Mouse (Mus musculus): ENCODE measurements around the gene Mxra7.
"Not testable (repeated sequence)": the region's sequence is repeated elsewhere in the genome, so short reads cannot be mapped to it uniquely, and the experiment has no call there.

Gene Mxra7

GRCm38 (mm10) chr11:116847187-116848085 is 19.6 kb upstream of the Mxra7 start:
- in situ Hi-C loops (cut with MseI, MboI), result no loop called here

GRCm38 (mm10) chr11:116846593-116847181 is 18.8 kb upstream of the Mxra7 start:
- in situ Hi-C loops (cut with MseI, MboI), result no loop called here

DNA sequence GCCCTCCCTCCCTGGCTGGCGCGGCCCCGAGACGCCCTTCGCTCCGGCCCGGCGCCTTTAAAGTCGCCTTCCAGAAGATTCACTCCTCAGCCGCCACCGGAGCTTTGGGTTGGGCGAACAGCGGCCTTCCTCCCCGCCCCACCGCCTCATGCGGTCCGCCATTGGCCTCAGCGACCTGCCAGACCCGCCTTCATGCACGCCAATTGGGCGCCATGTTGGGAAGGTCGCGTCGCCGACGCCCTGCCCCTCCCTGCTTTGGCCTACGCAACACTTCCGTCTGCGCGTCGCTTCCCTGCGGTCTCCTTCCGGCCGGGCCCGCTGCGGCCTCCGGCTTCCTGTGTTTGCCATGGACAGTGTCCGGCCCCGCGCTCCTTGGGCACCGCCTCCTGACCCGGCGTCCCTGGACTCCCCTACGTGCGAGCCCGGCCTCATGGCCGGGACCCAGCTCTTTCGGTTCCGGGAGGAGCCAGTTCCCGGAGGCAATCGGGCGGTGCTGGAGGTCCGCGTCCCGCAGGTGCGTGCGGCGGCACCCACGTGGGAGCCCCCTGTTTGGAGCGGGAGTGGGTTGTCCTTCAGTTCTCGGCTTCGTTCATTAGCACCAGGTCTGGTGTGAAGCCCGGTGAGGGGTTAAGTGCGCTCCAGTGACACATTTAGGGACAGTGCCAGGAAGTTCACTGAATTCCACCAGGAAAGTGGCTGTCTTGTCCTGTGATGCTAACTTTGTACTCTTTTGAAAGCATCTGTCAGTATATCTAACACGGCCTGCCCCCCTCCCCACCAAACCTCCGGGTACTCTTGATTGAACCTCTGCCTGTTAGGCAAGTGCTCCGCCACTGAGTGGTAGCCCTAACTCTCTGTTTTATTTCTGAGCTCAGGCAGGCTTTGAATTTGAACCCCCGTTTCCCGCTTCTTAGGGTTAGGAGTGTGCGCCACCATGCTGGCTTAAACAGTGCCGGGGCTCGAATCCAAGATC is 15.7 kb upstream of the Mxra7 start, which contains the start of the genes Mettl23 and Jmjd6:
Mettl23 (plus strand) TSS at position 18 of the 973 bp plus-strand sequence.
Jmjd6 (minus strand) TSS at position 189 of the 973 bp plus-strand sequence.
- in situ Hi-C loops (cut with MseI, MboI), result no loop called here

DNA sequence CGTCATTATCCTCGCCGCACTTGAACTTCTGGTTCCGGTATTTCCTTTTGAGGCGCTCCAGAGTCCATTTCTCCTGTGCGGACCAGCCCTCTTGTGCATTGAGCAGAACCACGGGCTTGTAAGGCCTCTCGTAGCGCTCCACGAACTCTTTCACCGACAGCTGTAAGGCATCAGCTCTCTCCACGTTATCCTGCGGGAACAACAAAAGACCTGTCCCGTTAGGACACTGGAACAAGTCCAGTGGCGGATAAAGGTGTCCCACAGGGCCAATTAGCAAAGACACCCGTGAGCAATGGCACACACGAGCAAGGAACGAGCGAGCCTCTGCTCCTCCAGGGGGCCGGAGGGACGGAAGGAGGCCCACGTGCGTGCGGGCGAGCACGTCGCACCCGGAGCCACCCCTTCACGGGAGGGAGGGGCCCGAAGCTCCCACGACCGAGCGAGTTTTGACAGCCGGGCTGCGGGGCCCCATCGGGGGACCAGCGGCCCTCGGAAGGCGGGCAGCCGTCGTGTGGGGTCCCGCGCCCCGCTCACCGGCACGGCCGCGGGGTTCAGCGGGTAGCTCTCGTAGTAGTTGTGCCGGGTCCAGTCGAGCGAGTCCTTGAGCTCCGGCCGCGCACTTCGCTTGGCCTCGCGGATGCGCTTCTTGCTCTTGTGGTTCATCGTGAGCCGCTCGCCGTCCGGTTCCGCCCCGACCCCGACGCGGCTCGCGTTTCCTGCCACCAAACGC is 14.8 kb upstream of the Mxra7 start:
- in situ Hi-C loops (cut with MseI, MboI), result no loop called here

DNA sequence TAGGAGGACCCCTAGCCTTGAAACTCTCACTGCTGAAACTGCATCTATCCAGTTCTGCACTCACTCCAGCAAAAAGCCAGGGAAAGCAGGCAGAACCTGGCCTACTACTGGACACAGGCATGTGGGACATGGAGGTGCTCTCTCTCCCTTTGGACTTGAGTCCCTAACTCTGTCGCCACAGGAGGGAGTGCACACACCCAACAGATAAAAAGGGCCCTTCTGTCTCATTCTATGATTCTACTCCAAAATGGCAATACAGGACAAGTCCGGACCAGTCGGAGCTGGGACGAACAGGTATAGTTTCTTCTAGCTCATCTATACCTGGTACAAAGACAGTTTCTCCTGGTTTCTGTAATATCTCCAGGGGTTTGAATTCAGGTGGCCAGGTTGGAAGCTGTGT is 12.9 kb upstream of the Mxra7 start:
- in situ Hi-C loops (cut with MseI, MboI), result no loop called here

DNA sequence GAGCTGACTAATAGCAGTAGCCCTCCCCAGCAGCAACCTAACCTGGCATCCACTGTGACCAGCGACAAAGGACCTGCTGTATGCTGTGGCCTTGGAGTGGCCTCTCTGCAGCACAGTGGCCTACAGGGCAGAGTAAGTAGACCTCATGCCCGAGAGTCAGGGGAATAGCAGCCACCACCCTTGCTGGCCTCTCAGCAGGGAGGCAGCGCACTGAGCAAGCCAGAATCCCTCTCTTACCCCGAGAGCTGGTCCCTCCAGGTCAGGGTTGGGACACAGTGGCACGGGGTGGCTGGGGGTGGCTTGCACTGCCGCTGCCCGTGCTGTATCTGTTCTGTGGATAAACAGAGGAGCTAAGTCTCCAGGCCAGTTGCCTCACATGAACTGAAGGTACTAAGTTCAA is 11.8 kb upstream of the Mxra7 start:
- in situ Hi-C loops (cut with MseI, MboI), result no loop called here

DNA sequence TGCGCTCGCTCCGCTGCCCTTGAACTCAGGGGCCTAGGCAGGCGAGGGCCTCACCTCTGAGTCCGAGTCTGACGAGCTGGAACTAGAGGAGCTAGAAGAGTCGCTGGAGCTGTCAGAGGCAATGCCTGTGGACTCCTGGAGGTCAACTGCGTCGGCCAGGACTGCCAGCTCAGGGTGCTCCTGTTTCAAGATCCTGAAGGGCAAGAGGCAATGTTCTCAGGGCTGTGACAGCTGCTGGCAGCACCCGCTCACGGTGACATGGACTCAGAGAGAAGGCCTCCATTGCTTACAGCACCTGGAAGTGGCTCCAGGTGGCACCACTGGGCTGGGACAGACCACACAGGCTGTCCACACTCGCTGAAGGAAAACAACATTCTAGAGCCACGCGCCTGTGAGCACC is 11.1 kb upstream of the Mxra7 start:
- in situ Hi-C loops (cut with MseI, MboI), result no loop called here

DNA sequence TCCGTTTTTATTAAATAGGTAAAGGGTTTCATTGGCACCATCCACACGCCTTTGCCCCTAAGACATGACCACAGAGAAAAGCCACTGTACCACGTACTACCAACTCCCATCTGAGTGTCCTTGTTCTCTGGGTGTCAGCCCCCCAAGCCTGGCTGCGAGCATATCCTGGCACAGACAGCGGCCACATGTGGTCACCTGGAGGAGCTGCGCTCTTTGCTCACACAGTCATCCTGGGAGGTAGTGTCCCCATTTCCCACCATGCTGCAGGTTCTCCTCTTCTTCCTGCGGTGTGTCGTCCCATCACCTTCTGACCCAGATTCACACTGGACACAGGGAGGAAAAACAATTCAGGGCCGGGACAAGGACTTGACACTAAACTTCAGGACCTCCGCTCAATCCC is 9.6 kb upstream of the Mxra7 start:
- in situ Hi-C loops (cut with MseI, MboI), result no loop called here

DNA sequence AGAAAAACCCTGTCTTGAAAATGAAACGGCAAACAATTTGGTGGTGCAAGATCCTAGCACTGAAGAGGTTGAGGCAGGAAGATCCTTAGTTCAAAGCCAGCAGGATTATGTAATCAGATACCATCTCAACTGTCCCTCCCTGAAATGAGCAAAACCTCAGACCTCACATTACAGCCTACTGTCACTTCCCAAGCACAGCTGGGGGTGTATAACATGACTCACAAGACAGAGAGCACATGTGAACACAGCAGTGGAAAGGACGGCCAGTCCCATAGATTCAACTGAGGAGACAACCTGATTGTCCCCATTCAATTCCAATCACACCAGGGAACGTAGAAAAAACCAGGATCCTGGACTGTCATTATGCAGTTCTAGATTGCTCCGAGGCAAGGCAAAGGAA is 8.4 kb upstream of the Mxra7 start:
- in situ Hi-C loops (cut with MseI, MboI), result no loop called here

DNA sequence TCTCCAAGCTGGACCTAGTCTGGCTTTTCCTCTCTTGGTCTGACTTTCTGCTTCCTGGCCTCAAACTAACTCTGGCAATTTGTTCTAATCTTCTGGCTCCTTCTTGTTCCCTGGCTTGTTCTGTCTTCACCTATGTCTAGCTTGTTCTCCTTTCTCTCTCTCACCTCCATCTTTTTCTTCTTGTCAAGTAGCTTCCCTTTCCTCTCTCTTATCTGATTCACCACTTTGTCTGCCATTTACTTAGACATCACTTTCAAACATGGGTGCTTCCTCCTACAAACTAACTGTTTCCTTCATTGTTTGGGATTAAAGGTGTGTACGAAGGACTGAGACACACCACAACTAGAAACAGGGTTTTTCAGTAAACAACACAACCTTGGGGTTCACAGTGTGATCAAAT is 7.1 kb upstream of the Mxra7 start:
- in situ Hi-C loops (cut with MseI, MboI), result no loop called here

DNA sequence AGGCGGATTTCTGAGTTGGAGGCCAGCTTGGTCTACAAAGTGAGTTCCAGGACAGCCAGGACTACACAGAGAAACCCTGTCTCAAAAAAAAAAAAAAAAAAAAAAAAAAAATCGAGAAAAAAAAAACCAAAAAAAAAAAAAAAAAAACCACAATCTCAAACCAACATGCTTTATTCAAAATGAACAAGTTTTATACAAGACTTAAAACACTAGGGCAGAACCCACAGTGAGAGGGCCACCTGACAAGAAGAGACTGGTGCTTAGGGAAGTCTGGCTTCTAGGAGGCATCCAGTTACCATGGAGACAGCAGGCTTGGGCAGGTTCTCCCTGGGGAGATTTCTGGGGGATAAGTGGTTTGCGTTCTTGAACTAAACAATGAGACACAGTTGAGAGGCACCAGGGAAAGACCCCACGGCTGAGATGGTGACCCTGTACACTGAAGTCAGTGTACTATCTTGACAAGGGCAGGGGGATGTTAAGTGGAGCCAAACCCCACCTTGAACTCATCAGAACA is 4.4 kb upstream of the Mxra7 start:
- in situ Hi-C loops (cut with MseI, MboI), result no loop called here

DNA sequence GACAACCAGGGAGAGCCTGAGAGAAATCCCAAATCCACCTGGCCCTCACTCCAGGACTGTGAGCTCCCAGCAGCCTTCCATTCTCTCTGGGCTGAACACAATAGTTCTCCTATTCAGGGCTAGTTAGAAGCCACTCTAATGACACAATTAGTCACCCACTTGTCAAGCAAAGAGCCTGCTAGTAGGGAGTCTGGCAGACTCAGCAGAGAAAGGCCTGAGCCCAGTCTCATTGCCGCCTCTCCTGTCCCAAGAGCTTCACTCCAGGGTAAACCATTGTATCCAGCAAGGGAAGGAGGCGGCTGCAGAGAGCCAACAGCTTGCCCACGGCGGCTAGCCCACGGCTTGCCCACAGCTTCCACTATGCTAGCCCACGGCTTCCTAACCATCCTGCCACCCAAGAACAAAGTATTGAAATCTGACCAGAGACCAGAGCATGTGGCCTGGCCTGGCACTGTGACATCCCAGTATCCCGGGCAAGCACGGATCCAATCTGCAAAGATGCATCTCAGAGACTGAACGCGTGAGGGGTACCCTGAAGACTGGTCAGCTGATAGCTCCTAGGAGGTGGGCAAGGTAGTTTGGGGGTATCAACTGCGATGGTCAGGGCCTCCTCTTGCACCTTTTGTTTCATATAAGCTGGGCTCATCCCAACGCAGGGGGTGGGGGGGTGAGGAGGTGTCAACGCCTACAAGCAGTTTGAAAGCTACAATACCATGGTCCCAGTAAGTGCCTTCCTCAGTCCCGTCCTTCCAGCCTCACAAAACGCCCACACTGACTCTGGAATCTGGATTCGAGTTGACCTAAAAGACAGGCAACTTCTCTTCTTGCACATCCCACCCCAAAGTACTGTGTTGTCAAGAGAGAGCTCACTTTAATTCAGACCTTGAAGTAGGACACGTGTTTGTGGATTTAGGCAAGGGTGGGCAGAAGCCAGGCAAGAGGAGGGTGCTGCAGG is 1.0 kb downstream of the Mxra7 start:
- in situ Hi-C loops (cut with MseI, MboI), result no loop called here

- in situ Hi-C loops (cut with MseI, MboI), result no loop called here
These were observed 2.6 kb downstream of the Mxra7 start for GRCm38 (mm10) chr11:116825230-116825629.

DNA sequence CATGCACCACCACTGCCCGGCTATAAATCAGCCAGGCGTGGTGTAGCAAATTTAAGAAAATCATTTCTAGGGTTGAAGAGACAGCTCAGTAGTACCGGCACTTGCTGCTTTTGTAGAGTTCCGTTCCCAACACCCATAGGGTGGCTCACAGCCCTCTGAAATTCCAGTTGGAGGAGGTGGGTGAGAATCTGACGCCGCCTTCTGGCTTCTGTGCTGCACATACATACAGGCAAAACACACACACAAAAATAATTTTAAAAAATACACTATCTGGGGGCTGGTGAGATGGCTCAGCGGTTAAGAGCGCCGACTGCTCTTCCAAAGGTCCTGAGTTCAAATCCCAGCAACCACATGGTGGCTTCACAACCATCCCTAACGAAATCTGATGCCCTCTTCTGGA is 4.0 kb downstream of the Mxra7 start:
- in situ Hi-C loops (cut with MseI, MboI), result not testable (repeated sequence)

DNA sequence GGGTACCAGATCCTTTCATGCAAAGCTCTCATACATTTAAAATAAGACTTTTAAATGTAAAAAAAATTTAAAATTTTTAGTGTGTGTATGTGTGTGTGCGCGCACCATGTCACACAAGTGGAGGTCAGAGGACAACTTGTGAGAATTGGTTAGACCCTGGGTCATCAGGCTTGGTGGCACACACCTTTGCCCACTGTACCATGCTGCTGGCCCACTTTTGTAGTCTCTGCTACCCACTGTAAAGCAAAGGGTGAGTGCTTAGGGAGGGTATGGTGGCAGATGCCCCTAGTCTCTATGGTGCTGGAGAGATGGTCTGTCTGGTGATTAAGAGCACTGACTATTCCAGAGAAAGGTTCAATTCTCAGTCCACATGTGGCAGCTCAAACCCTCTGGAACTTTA is 4.6 kb downstream of the Mxra7 start:
- in situ Hi-C loops (cut with MseI, MboI), result no loop called here

DNA sequence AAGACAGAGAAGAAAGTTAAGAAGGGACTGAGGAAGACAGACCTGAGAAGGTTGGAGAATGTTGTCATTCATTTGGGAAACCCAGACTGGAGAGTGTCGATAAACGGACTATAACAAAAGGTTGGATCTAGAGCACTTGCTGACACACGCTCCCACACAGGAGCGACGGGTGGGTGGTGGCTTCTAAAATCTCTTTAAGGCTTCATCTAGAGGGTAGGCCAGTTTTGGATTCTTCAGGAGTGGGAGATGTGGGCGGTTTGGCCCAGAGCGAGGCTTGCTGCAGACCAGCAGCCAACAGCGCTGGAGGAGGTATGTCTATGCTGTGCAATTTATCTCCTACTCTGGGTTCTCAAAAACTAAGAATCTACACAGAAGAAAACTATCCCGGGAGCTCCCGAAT is 5.2 kb downstream of the Mxra7 start:
- in situ Hi-C loops (cut with MseI, MboI), result no loop called here

GRCm38 (mm10) chr11:116822215-116822614 is 5.6 kb downstream of the Mxra7 start:
- in situ Hi-C loops (cut with MseI, MboI), result no loop called here

GRCm38 (mm10) chr11:116821057-116821940 is 6.5 kb downstream of the Mxra7 start:
- in situ Hi-C loops (cut with MseI, MboI), result no loop called here

Measured in mouse trophoblast stem cell (cell line).